Mouse (Mus musculus): ENCODE measurements around the gene Ube2h. TPM values are rescaled to one million over a fixed set of nuclear protein-coding genes. Genes with fewer than 3 reads are reported as not detected.

Ube2h gene
- polyA plus RNA-seq, 1 experiment, result 35.4 TPM

GRCm38 (mm10) chr6:30224693-30225092 is 79.6 kb downstream of the Ube2h start:
- H3K4me1 ChIP-seq (ENCODE audit: control insufficient read depth, insufficient read depth, low read length), result no peaks in the 10 kb centered on the region
- no peaks in the 10 kb centered on the region for H3K27me3 ChIP-seq (ENCODE audit: control insufficient read depth, insufficient read depth, low read length)
- H3K27ac ChIP-seq (ENCODE audit: control insufficient read depth, insufficient read depth, low read depth, low read length), result no peak overlapping the region
- TF ChIP-seq CTCF (IDR thresholded peaks at IDR 0.05; ENCODE audit: control insufficient read depth, insufficient read depth, insufficient replicate concordance, low read depth, low read length) (no peak), POLR2A (IDR thresholded peaks at IDR 0.05; ENCODE audit: control insufficient read depth, low read depth, low read length) (no peak)
- no peaks in the 10 kb centered on the region for H3K36me3 ChIP-seq (ENCODE audit: control insufficient read depth, insufficient read depth, low read length)
- no peak overlapping the region for H3K4me3 ChIP-seq (ENCODE audit: control insufficient read depth, low read depth, low read length)

- H3K27me3 ChIP-seq (ENCODE audit: control insufficient read depth, insufficient read depth, low read length), result no peaks in the 10 kb centered on the region
- H3K4me1 ChIP-seq (ENCODE audit: control insufficient read depth, insufficient read depth, low read length), result no peaks in the 10 kb centered on the region
- no peak for TF ChIP-seq CTCF (IDR thresholded peaks at IDR 0.05; ENCODE audit: control insufficient read depth, insufficient read depth, insufficient replicate concordance, low read depth, low read length)
- TF ChIP-seq POLR2A (IDR thresholded peaks at IDR 0.05; ENCODE audit: control insufficient read depth, low read depth, low read length), result no peak
- no peaks in the 10 kb centered on the region for H3K36me3 ChIP-seq (ENCODE audit: control insufficient read depth, insufficient read depth, low read length)
- H3K27ac ChIP-seq (ENCODE audit: control insufficient read depth, insufficient read depth, low read depth, low read length), result no peak overlapping the region
- no peak overlapping the region for H3K4me3 ChIP-seq (ENCODE audit: control insufficient read depth, low read depth, low read length)
Observed at GRCm38 (mm10) chr6:30222321-30222720, 82.0 kb downstream of the Ube2h start.

DNA sequence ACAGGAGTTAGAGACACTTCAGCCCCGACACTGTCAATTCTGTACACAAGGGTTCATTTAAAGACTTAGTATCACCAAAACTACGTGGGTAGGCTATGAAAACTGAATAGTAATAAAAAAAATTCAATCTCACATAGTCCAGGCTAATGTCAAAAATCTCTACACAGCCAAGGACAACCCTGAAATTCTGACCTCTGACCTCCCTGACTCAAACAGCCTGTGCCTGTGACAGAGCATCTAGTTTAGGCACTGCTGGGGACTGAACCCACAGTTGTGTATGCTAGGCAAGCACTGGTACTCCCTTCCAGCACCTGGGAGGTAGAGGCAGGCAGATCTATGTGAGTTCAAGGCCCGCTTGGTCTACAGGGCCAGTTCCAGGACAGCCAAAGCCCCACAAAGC is 86.8 kb downstream of the Ube2h start:
- Histone ChIP-seq H3K27me3 (ENCODE audit: control insufficient read depth, insufficient read depth, low read length) (no peaks in the 10 kb centered on the region), H3K4me1 (ENCODE audit: control insufficient read depth, insufficient read depth, low read length) (no peaks in the 10 kb centered on the region), H3K27ac (ENCODE audit: control insufficient read depth, insufficient read depth, low read depth, low read length) (no peak overlapping the region), H3K36me3 (ENCODE audit: control insufficient read depth, insufficient read depth, low read length) (no peaks in the 10 kb centered on the region), H3K4me3 (ENCODE audit: control insufficient read depth, low read depth, low read length) (no peak overlapping the region)
- TF ChIP-seq CTCF (IDR thresholded peaks at IDR 0.05; ENCODE audit: control insufficient read depth, insufficient read depth, insufficient replicate concordance, low read depth, low read length) (no peak), POLR2A (IDR thresholded peaks at IDR 0.05; ENCODE audit: control insufficient read depth, low read depth, low read length) (no peak)

GRCm38 (mm10) chr6:30212468-30212867 is 91.9 kb downstream of the Ube2h start:
- TF ChIP-seq CTCF (IDR thresholded peaks at IDR 0.05; ENCODE audit: control insufficient read depth, insufficient read depth, insufficient replicate concordance, low read depth, low read length) (no peak), POLR2A (IDR thresholded peaks at IDR 0.05; ENCODE audit: control insufficient read depth, low read depth, low read length) (no peak)
- no peaks in the 10 kb centered on the region for H3K36me3 ChIP-seq (ENCODE audit: control insufficient read depth, insufficient read depth, low read length)
- no peak overlapping the region for H3K4me3 ChIP-seq (ENCODE audit: control insufficient read depth, low read depth, low read length)
- no peaks in the 10 kb centered on the region for H3K27me3 ChIP-seq (ENCODE audit: control insufficient read depth, insufficient read depth, low read length)
- H3K27ac ChIP-seq (ENCODE audit: control insufficient read depth, insufficient read depth, low read depth, low read length), result no peak overlapping the region
- no peaks in the 10 kb centered on the region for H3K4me1 ChIP-seq (ENCODE audit: control insufficient read depth, insufficient read depth, low read length)

DNA sequence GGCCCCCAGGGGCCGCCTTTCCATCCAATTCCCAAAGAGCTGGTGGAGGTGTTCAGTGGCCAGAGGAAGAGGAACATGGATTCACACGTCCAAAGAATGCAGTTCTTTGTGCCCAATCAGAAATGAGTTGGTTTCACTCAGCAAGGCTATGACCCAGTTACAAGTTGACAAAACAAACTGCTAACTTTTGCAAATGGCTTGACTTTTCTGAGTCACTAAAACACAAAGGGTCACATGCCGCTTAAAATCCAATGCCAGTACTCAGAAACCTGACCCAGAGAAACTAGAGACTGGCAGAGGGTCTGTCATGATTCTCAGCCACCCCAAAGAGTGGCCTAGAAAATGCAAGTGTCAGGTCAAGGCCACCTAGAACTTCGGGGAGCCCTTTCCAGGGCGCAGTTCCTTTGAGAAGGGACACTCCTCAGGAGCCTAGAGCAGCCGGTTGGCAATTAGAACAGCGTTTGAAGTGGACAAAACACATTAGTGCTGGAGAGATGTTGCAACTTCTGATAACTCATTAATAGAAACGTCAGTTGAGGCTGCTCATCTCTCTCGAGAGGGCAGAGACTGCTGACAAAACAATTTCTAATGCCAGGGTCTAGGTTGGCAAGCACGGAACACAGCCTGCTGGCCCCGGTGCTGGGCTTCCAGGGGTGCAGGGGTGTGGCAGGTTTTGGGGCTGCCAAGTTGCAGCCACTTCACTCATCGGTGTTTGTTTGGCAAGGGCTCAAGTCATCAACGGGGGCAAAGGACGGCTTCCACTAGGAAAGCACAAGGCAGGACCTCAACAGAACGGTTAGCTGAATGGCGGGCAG is 92.5 kb downstream of the Ube2h start:
- H3K27me3 ChIP-seq (ENCODE audit: control insufficient read depth, insufficient read depth, low read length), result no peaks in the 10 kb centered on the region
- no peaks in the 10 kb centered on the region for H3K36me3 ChIP-seq (ENCODE audit: control insufficient read depth, insufficient read depth, low read length)
- no peak overlapping the region for H3K4me3 ChIP-seq (ENCODE audit: control insufficient read depth, low read depth, low read length)
- H3K27ac ChIP-seq (ENCODE audit: control insufficient read depth, insufficient read depth, low read depth, low read length), result no peak overlapping the region
- H3K4me1 ChIP-seq (ENCODE audit: control insufficient read depth, insufficient read depth, low read length), result no peaks in the 10 kb centered on the region
- TF ChIP-seq POLR2A (IDR thresholded peaks at IDR 0.05; ENCODE audit: control insufficient read depth, low read depth, low read length) (no peak), CTCF (IDR thresholded peaks at IDR 0.05; ENCODE audit: control insufficient read depth, insufficient read depth, insufficient replicate concordance, low read depth, low read length) (no peak)

GRCm38 (mm10) chr6:30210788-30211187 is 93.6 kb downstream of the Ube2h start:
- peak; percentile 70; the same call in 1 of the 2 replicates for TF ChIP-seq CTCF (IDR thresholded peaks at IDR 0.05; ENCODE audit: control insufficient read depth, insufficient read depth, insufficient replicate concordance, low read depth, low read length)
- TF ChIP-seq POLR2A (IDR thresholded peaks at IDR 0.05; ENCODE audit: control insufficient read depth, low read depth, low read length), result no peak
- peaks cover 2% of the 10 kb centered on the region for H3K4me1 ChIP-seq (ENCODE audit: control insufficient read depth, insufficient read depth, low read length)
- no peaks in the 10 kb centered on the region for H3K27me3 ChIP-seq (ENCODE audit: control insufficient read depth, insufficient read depth, low read length)
- no peaks in the 10 kb centered on the region for H3K36me3 ChIP-seq (ENCODE audit: control insufficient read depth, insufficient read depth, low read length)
- no peak overlapping the region for H3K27ac ChIP-seq (ENCODE audit: control insufficient read depth, insufficient read depth, low read depth, low read length)
- H3K4me3 ChIP-seq (ENCODE audit: control insufficient read depth, low read depth, low read length), result no peak overlapping the region

DNA sequence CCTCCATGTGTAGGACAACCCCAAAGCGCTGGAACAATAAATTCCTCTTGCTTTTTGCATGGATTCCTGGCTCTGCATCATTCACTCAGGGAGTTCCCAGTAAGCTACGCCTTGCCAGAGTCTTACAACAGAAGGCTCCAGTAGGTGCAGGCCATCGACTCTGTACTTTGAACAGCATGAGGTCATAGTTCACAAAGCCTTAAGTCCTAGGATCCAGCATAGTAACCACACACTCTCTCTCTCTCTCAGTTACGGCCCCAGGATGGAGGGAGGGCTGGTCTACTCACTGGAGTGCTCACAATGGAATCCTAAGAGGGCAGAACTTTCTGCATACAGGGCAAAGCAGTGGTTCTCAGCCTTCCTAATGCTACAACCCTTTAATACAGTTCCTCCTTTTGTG is 95.5 kb downstream of the Ube2h start:
- peaks cover 8% of the 10 kb centered on the region for H3K4me1 ChIP-seq (ENCODE audit: control insufficient read depth, insufficient read depth, low read length)
- H3K27ac ChIP-seq (ENCODE audit: control insufficient read depth, insufficient read depth, low read depth, low read length), result no peak overlapping the region
- H3K36me3 ChIP-seq (ENCODE audit: control insufficient read depth, insufficient read depth, low read length), result no peaks in the 10 kb centered on the region
- no peaks in the 10 kb centered on the region for H3K27me3 ChIP-seq (ENCODE audit: control insufficient read depth, insufficient read depth, low read length)
- TF ChIP-seq POLR2A (IDR thresholded peaks at IDR 0.05; ENCODE audit: control insufficient read depth, low read depth, low read length) (no peak), CTCF (IDR thresholded peaks at IDR 0.05; ENCODE audit: control insufficient read depth, insufficient read depth, insufficient replicate concordance, low read depth, low read length) (no peak)
- H3K4me3 ChIP-seq (ENCODE audit: control insufficient read depth, low read depth, low read length), result no peak overlapping the region
